Mouse (Mus musculus) G1E (cell line): ENCODE data around the gene Tln2. TPM values are rescaled to one million over a fixed set of nuclear protein-coding genes. Genes with fewer than 3 reads are reported as not detected.

Experiments used
- ATAC-seq: 2 replicates; pipeline ENCODE4 v1.8.0; 2016; ENCODE audit warnings: mild to moderate bottlenecking; ENCODE audit not compliant: insufficient number of reproducible peaks, poor library complexity, low FRiP score, severe bottlenecking; ENCODE audit errors: extremely low read depth
- DNase-seq: peaks from one replicate; pipeline ENCODE4 v3.0.0; 2012; ENCODE audit warnings: low spot score
- H3K27me3 ChIP-seq: 2 replicates; pipeline ENCODE4 v1.6.1; 2012; ENCODE audit warnings: mild to moderate bottlenecking, low read length, inconsistent platforms; ENCODE audit not compliant: insufficient read depth
- H3K36me3 ChIP-seq: replicated peaks from 2 replicates; pipeline ENCODE3; 2012; ENCODE audit warnings: mild to moderate bottlenecking, inconsistent platforms
- H3K4me1 ChIP-seq: 2 replicates; pipeline ENCODE4 v1.6.1; 2012; ENCODE audit warnings: low read depth, low read length, inconsistent platforms, mixed read lengths; ENCODE audit not compliant: insufficient read depth
- H3K4me3 ChIP-seq: 2 replicates; pipeline ENCODE4 v1.5.1; 2012; ENCODE audit warnings: low read depth, mild to moderate bottlenecking, inconsistent platforms, low read length, moderate library complexity, mixed read lengths
- H3K9me3 ChIP-seq: replicated peaks from 2 replicates; pipeline ENCODE4 v1.6.1; 2012; ENCODE audit warnings: inconsistent platforms
- CTCF ChIP-seq: IDR thresholded peaks from 2 replicates; pipeline ENCODE4 v1.5.1; 2012; ENCODE audit warnings: low read depth, low read length, inconsistent platforms, mixed read lengths
- GATA1 ChIP-seq: IDR thresholded peaks from 2 replicates; pipeline ENCODE4 v1.6.1; 2012; ENCODE audit warnings: borderline replicate concordance, low read length, inconsistent platforms, mixed read lengths
- GATA2 ChIP-seq: IDR thresholded peaks from 2 replicates; pipeline ENCODE4 v1.6.1; 2012; ENCODE audit warnings: low read depth, low read length, inconsistent platforms, borderline replicate concordance
- POLR2AphosphoS5 ChIP-seq: IDR thresholded peaks from 2 replicates; pipeline ENCODE4 v1.6.1; 2012; ENCODE audit warnings: low read depth, low read length, inconsistent platforms; ENCODE audit not compliant: insufficient replicate concordance
- TAL1 ChIP-seq: conservative IDR thresholded peaks from 2 replicates; pipeline ENCODE4 v1.6.1; 2012; ENCODE audit warnings: low read depth, low read length, inconsistent platforms, mixed read lengths
- polyA plus RNA-seq: library from polyadenylated mRNA; stranded (reverse); fragments of >175 nt; gene quantifications from 2 replicates; pipeline ENCODE4 v1.2.3, GENCODE M21; 2012
- total RNA-seq, 2 experiments: library from RNA; stranded (forward) in 1 of 2; stranded (reverse) in 1 of 2; fragments of 200-1000 nt in 1 of 2; fragments of >200 nt in 1 of 2; fragmentation: Nextera tagmentation in 1 of 2; gene quantifications; 2 replicates each; pipeline ENCODE4 v1.2.3; 2014 to 2017

Tln2 gene
- total and polyA plus RNA-seq, 3 experiments = 1.6 to 8.1 (median 2.1) TPM

- DNase-seq (no peak), ATAC-seq (no peak)
- TF ChIP-seq GATA2 (no peak), CTCF (no peak), GATA1 (no peak), TAL1 (no peak), POLR2AphosphoS5 (no peak)
- H3K27me3 ChIP-seq = peaks cover 4% of the 10 kb centered on the region; the same call in 1 of the 2 replicates
- peaks cover 49% of the 10 kb centered on the region for H3K4me1 ChIP-seq
- H3K36me3 ChIP-seq = no peaks in the 10 kb centered on the region
- no peaks in the 10 kb centered on the region for H3K9me3 ChIP-seq
- H3K4me3 ChIP-seq = no peak overlapping the region
Observed at GRCm38 (mm10) chr9:67267276-67267990, 292.1 kb downstream of the Tln2 start.

GRCm38 (mm10) chr9:67265513-67265912, 294.0 kb downstream of the Tln2 start:
- Histone ChIP-seq H3K27me3 (peaks cover 4% of the 10 kb centered on the region; the same call in 1 of the 2 replicates), H3K4me3 (no peak overlapping the region), H3K9me3 (no peaks in the 10 kb centered on the region), H3K36me3 (no peaks in the 10 kb centered on the region), H3K4me1 (peaks cover 42% of the 10 kb centered on the region)
- no peak for TF ChIP-seq GATA1
- no peak for TF ChIP-seq CTCF
- no peak for TF ChIP-seq GATA2
- no peak for TF ChIP-seq POLR2AphosphoS5
- TF ChIP-seq TAL1 = no peak
- ATAC-seq (no peak), DNase-seq (no peak)

GRCm38 (mm10) chr9:67264896-67265295, 294.6 kb downstream of the Tln2 start:
- DNase-seq = no peak
- no peaks in the 10 kb centered on the region for H3K36me3 ChIP-seq

GRCm38 (mm10) chr9:67260835-67261599, 298.5 kb downstream of the Tln2 start:
- Histone ChIP-seq H3K27me3 (no peaks in the 10 kb centered on the region), H3K4me1 (peaks cover 29% of the 10 kb centered on the region), H3K36me3 (no peaks in the 10 kb centered on the region), H3K4me3 (no peak overlapping the region), H3K9me3 (no peaks in the 10 kb centered on the region)
- TF ChIP-seq GATA2 (no peak), POLR2AphosphoS5 (no peak), GATA1 (no peak), TAL1 (no peak), CTCF (no peak)
- no peak for ATAC-seq
- DNase-seq = no peak

More at GRCm38 (mm10) chr9:67264896-67265295, 294.6 kb downstream of the Tln2 start:
- no peak for TF ChIP-seq GATA2
- no peak for TF ChIP-seq TAL1
- TF ChIP-seq CTCF = no peak
- no peak for TF ChIP-seq POLR2AphosphoS5
- no peak for TF ChIP-seq GATA1
- ATAC-seq = no peak
- Histone ChIP-seq H3K9me3 (no peaks in the 10 kb centered on the region), H3K27me3 (peaks cover 4% of the 10 kb centered on the region; the same call in 1 of the 2 replicates), H3K4me3 (no peak overlapping the region), H3K4me1 (peaks cover 40% of the 10 kb centered on the region)

- H3K36me3 ChIP-seq = no peaks in the 10 kb centered on the region
- no peak for ATAC-seq
- DNase-seq = no peak
- TF ChIP-seq POLR2AphosphoS5 = no peak
- TF ChIP-seq GATA2 = no peak
- TF ChIP-seq TAL1 = no peak
- H3K4me3 ChIP-seq = no peak overlapping the region
- no peaks in the 10 kb centered on the region for H3K4me1 ChIP-seq
- H3K9me3 ChIP-seq = no peaks in the 10 kb centered on the region; the same call in 1 of the 2 replicates
- H3K27me3 ChIP-seq = no peaks in the 10 kb centered on the region
Observed at GRCm38 (mm10) chr9:67250141-67250540, 309.4 kb downstream of the Tln2 start.

GRCm38 (mm10) chr9:67247365-67247950, 312.0 kb downstream of the Tln2 start:
- no peak for TF ChIP-seq TAL1
- TF ChIP-seq GATA1 = no peak
- TF ChIP-seq CTCF = no peak
- no peak for TF ChIP-seq POLR2AphosphoS5
- TF ChIP-seq GATA2 = no peak
- ATAC-seq = no peak
- Histone ChIP-seq H3K4me3 (no peak overlapping the region), H3K27me3 (no peaks in the 10 kb centered on the region), H3K9me3 (no peaks in the 10 kb centered on the region; the same call in 1 of the 2 replicates), H3K36me3 (no peaks in the 10 kb centered on the region), H3K4me1 (no peaks in the 10 kb centered on the region)
- no peak for DNase-seq
